Mouse (Mus musculus): ENCODE measurements around the gene Ero1l.

Ero1l gene

GRCm38 (mm10) chr14:45307630-45308328 is 10.8 kb downstream of the Ero1l start:
- DNase-seq (ENCODE audit: extremely low read depth, insufficient read length, low spot score) = no peak

- DNase-seq (ENCODE audit: extremely low read depth, insufficient read length, low spot score) = no peak
These were observed 12.7 kb downstream of the Ero1l start for GRCm38 (mm10) chr14:45305852-45306251.

GRCm38 (mm10) chr14:45304389-45304788 is 14.2 kb downstream of the Ero1l start:
- DNase-seq (ENCODE audit: extremely low read depth, insufficient read length, low spot score) = no peak

GRCm38 (mm10) chr14:45303939-45304338 is 14.6 kb downstream of the Ero1l start:
- DNase-seq (ENCODE audit: extremely low read depth, insufficient read length, low spot score) = no peak

- DNase-seq (ENCODE audit: extremely low read depth, insufficient read length, low spot score) = no peak
These were observed 27.0 kb downstream of the Ero1l start for GRCm38 (mm10) chr14:45291608-45292007.

GRCm38 (mm10) chr14:45282066-45282465 is 36.5 kb downstream of the Ero1l start:
- no peak for DNase-seq (ENCODE audit: extremely low read depth, insufficient read length, low spot score)

GRCm38 (mm10) chr14:45275816-45276215 is 42.8 kb downstream of the Ero1l start:
- DNase-seq (ENCODE audit: extremely low read depth, insufficient read length, low spot score) = no peak

GRCm38 (mm10) chr14:45263831-45264592 is 54.6 kb downstream of the Ero1l start:
- DNase-seq (ENCODE audit: extremely low read depth, insufficient read length, low spot score) = no peak

GRCm38 (mm10) chr14:45251548-45252076 is 67.0 kb downstream of the Ero1l start:
- DNase-seq (ENCODE audit: extremely low read depth, insufficient read length, low spot score) = no peak

GRCm38 (mm10) chr14:45241613-45242012 is 77.0 kb downstream of the Ero1l start:
- no peak for DNase-seq (ENCODE audit: extremely low read depth, insufficient read length, low spot score)

- no peak for DNase-seq (ENCODE audit: extremely low read depth, insufficient read length, low spot score)
These were observed 79.5 kb downstream of the Ero1l start for GRCm38 (mm10) chr14:45239042-45239441.
